Mouse (Mus musculus) MN1 (cell line): ENCODE measurements around the gene Ap1b1.
A peak's percentile ranks its signal among the peaks of the same experiment; 100 is the strongest.

Source experiments
- DNase-seq: peaks from one replicate; pipeline ENCODE4 v3.0.0-alpha.2; 2016; ENCODE audit warnings: low spot score

The Ap1b1 gene

DNA sequence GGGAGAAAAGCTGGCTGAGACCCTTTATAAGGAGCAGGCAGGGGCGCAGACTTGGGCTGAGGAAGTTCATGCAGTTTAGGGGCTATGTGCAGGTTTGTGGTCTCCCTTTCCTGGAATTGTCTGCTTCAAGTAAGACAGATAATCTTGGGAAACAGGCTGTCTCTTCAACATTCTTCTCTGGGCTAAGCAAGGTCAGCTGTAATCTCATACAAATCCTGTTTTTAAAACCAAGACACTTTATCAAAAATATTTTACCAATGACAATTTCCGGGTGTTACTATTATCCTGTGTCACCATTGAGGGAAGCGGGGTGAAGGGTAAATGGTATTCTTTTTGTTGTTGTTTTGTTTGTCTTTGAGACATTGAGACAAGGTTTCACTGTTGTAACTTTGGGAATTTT, 1.8 kb upstream of the Ap1b1 start:
- no peak for DNase-seq

DNA sequence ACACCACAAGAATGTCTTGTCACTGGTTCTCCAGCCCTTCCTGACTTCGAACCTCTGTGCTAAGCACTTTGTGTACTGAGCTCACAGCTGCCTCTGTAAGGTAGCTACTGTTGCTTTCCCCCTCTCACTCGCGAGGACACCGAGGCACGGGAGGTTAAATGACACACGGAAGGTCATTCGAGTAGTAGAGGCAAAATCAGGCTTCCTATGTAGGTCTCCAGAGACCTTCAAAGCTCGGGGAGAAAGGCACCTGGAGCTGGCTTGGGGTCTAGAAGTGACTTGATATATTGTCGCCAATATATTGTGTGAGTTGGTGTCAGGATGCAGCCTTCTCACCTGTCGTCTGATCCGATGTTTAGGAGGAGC, 846 bp downstream of the Ap1b1 start:
- no peak for DNase-seq

DNA sequence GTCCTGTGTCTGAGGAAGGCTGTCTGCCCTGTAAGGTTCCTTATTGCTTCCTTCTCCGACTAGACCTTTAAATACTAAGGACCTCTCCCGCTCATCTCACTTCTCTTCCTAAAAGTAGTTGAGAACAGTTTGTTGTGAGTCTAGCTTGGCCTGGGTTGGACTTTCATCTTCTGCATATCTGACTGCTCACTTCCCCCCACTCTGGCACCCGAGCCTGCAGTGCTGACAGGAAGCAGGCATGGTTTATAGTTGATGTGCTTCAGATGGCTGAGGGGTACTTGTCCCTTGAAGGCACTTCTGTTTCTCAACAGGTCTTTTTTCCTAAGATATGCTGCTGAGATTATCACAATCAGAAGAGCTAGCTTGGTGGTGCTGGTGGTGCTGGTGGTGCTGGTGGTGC, 2.6 kb downstream of the Ap1b1 start:
- DNase-seq = no peak

DNA sequence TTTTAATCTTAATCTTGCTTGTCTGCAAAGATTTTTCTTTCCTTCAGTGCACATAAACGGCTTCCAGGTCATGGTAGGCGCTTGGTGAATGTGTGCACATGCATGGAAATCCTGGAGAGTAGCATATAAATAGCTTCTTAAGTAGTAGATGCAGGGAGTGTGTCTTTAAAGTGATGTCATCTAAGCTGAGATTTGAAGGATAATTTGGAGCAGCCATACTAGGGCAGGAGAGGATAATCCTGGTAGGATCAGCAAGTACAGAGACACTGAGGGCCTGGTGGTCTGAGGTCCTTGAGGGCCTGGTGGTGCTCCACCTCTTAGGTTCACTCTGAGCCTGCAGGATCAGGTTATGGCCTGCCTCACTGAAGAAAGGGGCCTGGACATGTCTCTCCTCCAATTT, 5.8 kb downstream of the Ap1b1 start:
- no peak for DNase-seq

DNA sequence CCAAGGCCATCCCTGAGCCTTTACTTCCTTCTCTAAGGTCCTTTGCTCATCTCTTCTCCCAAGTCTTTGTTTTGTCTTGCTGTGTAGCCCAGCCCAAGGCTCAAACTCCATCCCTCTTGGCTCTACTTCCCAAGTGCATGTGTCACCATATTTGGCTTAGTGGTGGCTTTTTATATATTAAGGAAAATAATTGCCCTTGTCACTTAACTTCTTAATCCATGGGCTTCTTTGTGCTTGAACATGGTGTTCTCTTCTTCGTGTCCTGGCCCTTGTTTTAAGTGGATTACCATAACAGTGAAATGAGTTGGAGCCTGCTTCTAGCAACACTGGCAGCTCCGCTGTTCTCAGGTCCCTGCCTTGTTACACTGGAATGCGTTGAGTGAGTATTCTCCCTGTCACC, 9.1 kb downstream of the Ap1b1 start:
- DNase-seq = no peak

DNA sequence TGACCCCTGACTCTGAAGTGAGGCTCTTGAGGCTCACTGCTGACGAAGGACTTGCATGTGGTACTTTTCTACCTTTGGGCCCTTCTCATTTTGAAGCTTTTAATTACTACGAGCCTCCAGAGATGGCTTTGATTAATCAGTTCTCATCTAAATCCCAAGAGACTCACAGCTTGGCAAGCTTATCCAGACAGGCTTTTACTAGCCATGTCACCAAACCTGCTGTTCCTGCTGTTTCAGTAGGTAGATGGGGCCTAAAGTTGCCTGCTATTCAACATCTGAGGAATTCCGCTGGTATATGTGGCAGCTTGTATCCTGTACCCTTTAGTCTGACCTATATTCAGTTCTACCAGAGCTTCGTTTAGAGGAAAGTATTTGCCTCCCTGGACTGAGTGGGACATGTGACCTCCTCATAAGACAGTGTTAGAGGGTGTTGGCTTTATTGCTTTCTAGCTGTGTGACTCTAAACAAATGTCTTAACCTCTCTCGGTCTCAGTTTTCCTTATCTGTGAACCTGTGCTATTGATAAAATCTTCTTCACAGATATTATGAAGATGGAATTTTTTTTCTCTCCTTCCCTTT, 10.1 kb downstream of the Ap1b1 start:
- DNase-seq = no peak

DNA sequence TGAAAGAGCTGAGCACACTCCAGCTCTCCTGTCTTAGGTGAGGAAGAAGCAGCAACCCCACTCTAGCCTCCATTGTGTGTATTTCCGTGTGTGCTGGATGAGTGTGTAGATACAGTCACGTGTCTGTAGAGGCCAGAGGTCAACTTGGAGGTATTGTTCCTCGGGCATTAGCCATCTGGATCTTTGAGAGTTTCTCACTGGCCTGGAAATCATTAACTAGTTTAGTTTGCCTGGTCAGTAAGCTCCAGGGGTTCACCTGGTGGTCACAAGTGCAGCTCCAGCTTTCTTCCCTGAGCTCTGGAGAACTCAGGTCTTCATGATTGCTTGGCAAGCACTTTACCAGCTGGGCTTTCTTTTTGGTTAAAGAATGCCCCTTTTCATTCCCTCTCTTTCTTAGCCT, 11.7 kb downstream of the Ap1b1 start:
- DNase-seq = no peak

DNA sequence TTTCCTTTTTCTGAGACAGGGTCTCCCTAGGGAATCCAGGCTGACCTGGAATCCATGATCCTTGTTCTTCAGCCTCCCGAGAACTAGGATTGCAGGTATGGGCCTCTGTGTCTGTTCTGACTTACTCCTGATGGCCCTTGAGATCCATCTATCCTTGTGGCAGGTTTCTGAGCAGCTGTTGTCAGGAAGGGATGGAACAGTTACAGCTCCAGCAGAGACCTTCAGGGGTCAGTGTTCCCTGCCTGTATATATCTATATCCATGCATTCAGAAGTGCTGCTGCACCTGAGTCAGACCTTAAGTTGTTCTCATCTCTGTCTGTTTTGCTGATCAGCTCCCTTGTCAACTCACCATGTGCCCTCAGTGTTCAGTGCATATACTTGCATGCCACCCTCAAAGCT, 12.1 kb downstream of the Ap1b1 start:
- DNase-seq = no peak

DNA sequence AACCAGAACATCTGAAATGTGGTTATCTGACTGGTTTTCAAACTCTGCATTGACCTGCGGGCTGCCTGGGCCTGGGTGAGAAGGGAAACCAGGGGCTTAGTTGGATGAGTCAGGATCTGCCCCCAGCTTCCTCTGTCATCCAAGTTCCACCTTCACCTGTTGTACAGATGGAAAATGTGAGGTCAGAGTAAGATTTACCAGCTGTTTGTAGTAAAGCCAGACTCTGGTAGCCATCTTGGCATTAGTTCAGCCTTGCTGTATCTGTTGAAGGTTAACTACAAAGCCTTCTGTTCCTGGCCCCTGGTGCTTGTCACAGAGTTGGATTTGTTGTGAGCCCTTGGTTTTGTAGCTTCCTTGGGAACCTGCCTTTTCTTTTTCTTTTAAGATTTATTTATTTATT, 13.6 kb downstream of the Ap1b1 start:
- DNase-seq = no peak

DNA sequence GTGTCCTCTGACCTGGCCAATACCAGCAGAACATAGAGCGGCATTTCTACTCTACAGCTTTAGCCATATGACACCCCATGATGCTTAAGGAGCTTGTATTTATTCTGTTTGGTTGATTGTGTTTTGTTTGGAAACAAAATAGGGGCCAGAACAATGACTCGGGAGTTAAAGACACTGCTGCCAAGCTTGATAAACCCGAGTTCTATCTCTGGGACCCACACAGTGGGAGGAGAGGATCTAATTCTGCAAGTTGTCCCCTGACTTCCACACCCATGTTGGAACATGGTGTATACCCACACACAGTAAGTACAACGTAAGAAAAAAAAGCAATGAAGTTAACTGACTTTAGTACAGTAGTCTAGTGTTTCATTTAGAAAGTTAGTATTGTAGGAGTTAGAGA, 16.2 kb downstream of the Ap1b1 start:
- no peak for DNase-seq

DNA sequence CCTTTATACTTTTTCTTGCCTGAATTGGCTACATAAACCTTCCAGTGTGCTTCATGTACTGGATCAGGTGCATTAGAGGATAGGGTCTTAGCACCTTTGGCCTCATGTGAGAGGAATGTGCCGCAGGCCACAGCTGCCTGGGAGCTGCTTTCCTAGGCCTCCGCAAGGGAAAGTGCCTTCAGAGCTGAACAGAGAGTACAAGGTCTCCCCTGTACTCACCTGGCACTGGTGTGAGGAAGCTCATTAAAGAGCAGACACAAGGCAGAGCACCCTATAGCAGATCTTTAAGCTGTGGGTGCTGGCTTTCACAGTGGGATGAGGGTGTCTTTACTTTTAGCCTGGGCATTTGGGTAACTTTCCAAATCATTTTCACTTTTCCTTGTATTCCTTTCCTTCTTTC, 18.9 kb downstream of the Ap1b1 start:
- DNase-seq = no peak

DNA sequence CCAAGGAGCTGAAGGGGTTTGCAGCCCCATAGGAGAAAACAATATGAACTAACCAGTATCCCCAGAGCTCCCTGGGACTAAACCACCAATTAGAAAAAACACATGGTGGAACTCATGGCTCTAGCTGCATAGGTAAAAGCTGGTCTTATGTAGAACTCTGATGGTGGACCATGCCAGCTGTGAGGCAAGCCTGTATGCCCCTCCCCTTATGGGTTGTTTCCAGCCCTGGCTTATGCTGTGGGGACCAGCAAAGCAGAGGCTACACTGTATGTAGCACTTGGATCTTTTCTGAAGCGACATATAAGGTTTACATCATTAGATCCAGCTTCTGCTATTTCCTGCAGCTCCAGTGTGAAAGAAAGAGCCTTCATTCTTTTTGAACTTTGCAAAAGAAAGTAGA, 20.6 kb downstream of the Ap1b1 start:
- DNase-seq = no peak

DNA sequence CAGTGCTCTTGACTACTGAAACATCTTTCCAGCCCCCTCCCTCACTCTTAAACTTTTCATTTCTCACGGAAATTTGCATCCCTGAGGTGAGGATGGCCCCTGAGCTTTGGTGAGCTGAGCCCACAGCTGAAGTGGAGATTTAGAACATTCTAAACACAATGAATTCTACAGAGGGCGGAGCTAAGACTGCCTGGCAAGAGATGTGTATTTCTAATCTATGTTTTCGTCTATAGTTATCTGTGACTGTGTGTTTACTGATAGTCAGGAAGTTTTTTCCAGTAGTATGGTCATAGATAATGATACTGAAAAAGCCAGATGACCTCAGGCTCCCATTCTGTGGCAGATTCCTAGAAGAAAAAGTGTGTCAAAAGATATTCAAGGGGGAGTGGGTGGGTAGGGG, 22.2 kb downstream of the Ap1b1 start:
- no peak for DNase-seq

DNA sequence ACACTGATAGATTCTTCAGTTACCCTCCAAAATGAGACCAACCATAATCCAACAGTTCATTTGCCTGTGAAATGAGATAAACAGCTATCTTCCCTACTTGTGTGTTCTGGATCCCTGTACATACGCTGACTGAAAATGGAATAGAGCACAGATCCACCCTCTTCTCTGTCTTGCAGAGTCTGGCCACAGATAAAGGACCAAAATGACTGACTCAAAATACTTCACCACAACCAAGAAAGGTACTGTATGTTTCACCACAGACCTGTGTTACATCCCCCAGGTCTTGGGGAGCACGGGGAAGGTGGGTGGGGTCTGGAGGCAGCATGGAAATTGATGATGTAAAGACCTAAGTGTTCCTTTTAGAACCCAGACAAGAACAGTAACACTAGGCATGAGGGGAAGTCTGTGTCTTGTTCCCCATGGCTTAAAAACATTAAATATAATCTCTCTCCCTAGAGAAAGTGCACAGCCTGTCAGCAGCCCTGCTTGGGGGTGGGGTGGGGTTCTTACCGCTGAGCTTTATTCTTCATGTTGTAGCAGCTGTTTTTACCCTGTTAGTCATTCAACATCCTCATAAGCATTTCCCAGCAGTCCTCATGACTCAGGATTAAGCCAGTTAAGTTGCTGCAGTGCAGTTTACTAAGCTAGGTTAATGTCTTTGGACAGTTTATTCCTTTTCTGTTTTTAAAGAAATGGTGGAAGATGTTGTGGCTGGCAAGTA, 22.9 kb downstream of the Ap1b1 start:
- no peak for DNase-seq

DNA sequence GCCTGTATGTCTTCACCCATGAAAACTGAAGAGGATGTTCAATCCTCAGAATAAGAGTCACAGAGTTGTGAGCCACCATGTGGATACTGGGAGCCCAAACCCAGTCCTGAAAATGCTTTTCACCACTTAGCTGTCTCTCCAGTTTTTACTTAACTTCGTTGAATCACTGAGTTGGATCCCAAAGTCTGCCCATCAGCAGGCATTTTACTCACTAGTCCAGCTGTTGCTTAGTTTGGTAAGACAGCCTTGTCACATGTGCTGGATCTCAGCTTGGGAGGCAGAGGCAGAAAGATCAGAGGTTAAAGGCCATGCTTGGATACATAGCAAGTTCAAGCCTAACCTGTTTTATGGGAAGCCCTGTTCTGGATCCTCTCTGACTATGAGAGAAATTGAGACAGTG, 23.6 kb downstream of the Ap1b1 start:
- DNase-seq = no peak

DNA sequence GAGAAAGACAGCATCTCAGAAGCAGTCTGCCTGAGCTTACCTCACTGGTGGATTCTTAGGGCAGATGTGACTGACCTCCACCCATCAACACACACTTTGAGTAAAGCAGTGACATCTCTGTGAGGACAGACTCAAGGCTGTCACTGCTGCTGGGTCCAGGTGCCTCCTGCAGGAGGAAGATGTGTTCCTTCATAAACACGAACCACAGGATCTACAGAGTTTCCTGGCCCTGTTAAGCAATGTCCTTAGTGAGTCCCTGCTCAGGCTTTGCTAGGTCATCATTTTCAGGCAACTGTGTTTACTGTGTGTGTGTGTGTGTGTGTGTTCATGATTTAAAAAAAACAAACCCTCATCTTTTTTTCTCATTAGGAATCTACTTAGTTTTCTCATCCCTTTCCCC, 24.9 kb downstream of the Ap1b1 start:
- no peak for DNase-seq

DNA sequence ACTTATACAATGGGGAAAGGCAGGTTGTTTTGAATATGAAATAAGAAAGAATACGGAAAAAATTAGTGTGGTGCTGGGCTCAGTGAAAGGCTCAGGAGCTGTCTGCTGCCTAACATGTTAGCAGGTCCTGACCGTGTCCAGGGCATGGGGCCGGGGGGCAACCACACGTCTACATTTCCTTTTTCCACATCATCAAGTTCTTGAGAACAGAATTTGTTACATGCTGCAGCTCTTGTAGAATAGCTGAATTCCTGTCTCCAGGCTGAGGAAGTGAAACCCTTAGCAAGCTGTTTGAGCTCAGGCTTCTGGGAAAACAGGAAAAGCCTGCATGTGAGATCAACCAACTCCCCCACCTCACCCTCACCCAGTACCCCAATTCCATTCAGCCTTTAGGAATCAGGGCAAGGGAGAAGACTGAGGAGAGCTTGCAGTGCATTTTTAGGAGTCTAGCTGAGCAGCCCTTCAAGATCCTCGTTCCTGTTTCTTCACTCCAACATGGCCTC, 25.6 kb downstream of the Ap1b1 start:
- no peak for DNase-seq

DNA sequence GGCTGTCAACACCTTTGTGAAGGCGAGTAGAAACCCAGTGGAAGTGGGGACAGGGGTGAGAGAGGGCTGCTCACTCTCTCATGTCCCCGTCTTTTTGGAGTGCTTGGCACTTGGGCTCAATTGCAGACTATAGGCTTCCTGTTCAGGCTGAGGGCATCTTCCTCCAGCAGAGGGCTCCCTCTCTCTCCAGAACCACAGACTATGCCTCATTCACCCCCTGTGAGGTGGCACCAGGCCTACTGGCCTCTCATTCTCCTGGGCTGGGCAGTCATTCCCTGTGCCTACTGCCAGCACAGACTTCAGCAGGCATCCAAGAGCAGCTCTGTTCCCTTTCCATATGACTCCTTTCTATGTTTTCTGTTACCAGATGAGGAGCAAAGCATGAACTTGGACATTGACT, 29.1 kb downstream of the Ap1b1 start:
- peak; percentile 77 for DNase-seq

DNA sequence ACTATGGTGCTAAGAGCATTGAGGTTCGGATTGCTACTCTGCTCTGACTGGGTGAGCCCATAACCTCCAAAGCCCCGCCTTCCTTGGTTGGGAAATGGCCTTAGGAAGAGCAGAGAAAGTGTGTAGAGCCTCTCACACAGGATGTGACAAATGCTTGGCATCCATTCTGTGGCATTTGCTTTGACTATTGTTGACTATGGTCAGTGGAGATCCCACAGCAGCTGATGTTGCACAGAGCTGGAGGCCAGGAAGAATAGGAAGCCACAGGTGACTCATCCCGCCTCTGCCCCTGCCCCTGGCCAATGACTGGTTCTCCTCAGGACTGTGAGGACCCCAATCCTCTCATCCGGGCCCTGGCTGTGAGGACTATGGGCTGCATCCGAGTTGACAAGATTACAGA, 29.7 kb downstream of the Ap1b1 start:
- no peak for DNase-seq

DNA sequence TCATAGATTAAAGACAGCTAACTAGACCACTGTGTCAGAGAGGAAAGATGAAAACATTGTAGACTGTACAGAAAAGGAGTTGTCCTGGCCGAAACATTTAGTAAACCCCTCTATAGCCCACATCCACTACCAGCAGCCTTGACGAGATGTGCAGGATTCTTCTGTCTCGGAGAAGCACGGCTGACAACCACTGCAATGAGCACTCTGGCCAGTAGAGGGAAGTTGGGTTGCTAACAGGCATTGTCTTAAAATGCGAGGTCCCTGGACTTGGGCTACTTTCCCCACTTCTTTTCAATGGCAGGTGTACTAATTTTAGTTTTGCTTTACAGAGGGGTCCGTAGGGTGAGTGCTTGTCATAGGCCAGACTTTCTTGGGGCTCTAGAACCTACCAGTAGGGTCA, 30.9 kb downstream of the Ap1b1 start:
- peak; percentile 45 for DNase-seq

DNA sequence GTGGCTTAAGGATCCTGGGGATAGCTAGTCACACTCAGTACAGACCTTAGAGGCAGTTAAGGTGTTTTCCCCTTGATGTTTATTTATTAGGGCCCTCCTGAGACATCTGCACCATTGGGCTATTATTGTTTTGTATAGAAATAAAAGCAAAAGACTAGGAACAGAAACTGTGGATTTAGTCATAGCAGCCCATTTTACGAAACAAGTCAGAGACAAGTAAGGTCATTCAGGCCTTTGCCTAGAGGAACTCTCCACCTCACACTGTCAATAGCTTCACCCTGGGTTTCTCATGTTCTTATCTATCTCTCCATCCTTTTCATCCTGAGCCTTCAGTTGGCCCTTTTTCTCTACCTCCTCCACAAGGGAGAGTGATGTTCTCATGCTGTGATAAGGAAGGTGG, 38.5 kb downstream of the Ap1b1 start:
- no peak for DNase-seq

DNA sequence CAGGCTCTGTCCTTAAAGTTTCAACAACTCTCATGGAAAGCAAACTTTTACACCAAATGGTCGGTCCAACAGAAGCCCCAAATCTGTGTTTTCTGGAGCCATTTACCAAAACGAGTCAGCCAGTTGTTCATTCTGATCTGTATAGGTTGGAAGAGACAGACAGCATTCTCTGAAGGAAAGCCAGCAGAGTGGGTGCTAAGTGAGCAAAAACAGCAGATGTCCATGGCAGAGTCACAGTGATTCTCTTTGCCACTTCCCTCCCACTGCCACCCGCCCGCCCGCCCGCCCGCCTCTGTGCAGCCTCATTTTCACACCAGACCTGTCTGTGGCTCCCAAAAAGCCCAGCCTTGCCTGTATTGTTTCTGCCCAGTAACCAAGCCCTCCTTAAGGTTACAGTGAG, 41.6 kb downstream of the Ap1b1 start:
- no peak for DNase-seq

DNA sequence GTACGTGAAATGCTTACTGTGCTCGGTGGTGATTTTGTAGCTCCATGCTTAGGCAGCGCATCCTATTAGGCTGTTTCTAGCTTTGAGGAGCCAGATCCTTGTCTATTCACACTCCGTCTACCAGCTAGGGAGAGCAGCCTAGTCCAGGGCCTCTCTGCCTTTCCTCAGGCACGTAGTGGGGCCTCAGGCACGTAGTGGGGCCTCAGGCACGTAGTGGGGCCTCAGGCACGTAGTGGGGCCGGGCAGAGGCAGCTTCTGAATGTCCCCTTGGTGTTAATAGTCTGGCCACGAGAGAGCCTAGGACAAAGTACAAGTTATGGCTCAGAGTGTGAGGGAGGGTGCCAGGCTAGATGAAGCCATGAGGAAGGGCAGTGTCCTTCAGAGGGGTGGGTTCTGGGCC, 46.1 kb downstream of the Ap1b1 start:
- DNase-seq = no peak

DNA sequence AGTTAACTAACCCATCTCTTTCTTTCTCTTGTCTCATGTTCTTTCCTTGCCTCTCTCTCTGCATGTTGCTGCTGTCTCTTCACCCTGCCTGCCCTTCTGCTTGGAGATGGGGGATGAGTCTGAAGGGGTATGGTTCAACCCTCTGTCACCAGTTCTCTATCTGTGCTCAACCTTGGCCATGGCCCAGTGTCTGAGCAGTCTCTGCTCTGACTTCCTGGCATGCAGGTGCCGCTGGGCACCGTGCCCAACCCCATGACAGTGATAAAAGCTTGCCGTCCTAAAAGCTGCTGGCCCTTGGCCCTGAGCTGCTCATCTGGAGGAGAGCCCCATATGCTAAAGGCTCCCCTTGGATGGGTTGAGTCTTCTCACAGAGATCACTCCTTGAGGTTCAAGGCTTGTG, 46.5 kb downstream of the Ap1b1 start:
- DNase-seq = peak; percentile 62
